Mouse (Mus musculus) spleen, postnatal 36 days (tissue): ENCODE measurements around the gene Gm26566.
A peak's percentile ranks its signal among the peaks of the same experiment; 100 is the strongest.
"Not testable (repeated sequence)": the region's sequence is repeated elsewhere in the genome, so short reads cannot be mapped to it uniquely, and the experiment has no call there.

Experiments used
- DNase-seq, 2 experiments: peaks; one replicate each; pipeline ENCODE4 v3.0.0; 2022; ENCODE audit warnings: low spot score in 2 of 2, mixed read lengths in 1 of 2

Gm26566 gene

DNA sequence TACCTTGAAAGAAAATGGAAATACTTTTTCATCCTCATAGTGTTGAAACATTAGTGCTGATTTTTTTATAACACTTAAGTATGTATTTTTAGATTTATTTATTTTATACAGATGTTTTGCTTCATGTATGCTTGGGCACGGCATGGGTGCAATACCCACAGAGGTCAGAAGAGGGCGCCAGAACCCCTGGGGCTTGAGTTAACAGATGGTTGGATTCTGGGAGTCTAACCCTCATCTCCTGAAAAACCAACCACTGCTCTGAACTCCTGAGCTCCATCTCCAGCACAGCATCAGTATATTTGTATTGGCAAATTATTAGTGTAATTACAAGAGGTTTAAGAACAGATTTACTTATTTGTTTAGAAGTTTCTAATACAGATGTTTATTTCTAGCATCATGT is 16.9 kb downstream of the Gm26566 start:
- peak; percentile 21 to 44 for DNase-seq

DNA sequence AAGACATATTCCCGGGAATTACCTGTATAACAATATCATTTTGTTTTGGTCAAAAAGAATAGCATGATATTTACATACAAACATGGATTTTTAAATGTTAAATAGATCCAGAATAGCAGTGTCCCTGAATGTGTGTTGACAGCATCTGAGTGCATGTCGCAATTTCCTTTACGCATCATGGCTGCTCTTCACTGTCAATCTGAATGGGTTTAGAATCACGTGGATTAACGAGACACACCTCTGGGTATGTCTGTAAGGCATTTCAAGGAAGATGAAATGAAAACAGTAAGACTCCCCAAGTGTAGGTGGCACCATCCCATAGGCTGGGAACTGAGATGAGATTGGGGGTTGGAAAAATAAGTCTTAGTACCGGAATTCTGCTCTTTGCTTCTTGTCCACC is 17.4 kb downstream of the Gm26566 start:
- no peak for DNase-seq

DNA sequence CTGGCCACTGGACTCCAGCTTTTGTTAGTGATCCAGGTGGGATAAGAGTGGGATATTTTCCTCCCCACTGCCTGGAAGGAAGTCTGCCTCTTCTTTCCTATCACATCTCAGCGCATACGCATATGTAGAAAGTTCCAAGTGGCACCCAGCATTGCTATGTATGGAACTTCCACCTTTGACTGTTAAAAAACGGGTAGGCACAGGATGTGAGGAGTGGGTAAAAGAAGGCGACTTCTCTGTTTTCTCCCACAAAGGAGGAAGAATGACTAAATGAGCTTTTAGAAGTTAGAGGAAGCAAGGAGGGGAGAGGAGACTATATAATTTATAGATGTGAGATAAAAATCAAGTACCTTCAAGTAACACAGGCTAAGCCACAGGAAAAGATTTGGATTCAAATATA is 19.8 kb downstream of the Gm26566 start:
- no peak for DNase-seq

DNA sequence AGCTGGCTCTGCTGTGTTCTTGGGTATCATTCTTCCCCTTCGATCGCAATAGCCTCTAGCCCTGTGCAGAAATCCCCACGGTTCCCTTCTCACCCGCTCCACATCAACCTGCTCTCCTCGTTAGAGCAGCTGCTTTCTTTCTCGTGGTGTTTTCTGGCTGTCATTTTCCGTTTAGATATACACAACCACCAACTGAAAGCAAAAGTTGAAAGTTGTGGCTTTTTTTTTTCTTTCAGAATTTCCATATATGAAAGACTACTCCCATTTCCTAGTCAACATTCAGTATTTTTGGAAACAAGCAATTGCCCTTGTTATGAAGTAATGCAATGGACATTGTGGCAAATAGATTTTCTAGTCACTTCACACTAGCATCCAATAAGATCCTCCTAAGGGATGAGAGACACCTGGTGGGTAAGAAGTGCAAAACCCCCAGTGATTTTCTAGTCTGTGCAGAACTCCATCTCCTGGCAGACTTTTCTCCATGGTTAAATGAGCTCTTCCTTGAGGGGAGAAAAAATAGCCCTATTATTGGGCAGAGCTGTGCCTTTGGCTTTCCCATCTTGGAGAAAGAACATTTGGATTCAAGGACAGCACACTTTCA is 21.3 kb downstream of the Gm26566 start:
- no peak for DNase-seq

DNA sequence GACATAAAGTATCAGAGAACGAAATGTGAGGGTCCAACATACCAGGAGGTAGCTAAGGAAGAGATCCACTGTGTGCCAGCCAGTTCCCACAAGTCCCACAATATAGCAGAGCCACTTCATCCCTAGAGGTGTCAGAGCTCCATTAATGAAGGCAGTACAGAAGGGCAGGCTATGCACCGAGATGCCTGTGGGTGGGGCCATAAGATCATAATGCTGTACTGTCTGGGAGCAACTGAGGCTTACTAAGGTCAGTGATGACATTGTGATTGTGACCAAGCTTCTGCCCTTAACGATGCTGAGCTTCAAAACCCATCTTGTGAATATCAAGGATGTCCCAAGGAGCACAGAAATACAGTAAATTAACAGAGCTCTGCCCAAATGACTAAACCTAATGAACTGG is 22.6 kb downstream of the Gm26566 start:
- DNase-seq, result no peak

DNA sequence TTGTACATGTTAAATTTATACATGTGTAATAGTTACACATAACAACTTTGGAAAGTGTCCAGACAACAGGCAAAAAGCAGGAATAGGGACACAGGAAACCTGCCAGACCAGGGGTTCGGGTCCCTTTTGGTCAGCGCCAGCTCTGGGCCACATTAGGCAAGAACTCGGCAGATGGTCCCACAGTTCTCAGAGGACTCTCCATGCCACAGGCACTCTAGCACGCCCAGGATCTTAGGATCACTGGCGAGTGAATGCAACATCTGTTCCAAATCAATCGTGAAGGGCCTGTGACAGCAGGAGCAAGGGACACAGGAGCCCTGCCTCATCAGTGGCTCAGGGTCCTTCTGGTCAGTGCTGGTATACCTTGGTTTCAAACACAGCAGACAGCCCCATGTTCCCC is 28.3 kb downstream of the Gm26566 start:
- DNase-seq, result no peak

DNA sequence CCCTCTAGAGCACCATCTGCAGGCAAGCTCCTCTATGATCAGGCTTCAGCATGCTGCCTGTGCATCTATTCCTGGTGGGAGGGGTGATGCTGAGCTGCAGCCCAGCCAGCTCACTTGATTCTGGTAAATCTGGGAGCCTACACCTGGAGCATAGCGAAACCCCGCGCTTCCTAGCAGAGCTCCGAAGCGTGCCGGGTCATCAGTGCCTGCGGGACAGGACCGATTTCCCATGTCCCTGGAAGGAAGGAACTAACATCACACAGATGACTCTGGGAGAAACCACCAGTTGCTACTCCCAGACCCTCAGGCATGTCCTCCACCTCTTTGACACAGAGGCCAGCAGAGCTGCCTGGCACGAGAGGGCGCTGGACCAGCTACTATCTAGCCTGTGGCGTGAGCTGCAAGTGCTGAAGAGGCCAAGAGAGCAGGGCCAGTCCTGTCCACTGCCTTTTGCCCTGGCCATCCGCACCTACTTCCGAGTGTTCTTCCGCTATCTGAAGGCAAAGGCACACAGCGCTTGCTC is 33.3 kb downstream of the Gm26566 start, which contains the start of gene Gm13271:
TSS of gene Gm13271 (plus strand) at position 51 of the 523 bp plus-strand sequence.
- DNase-seq, result peak; percentile 67

DNA sequence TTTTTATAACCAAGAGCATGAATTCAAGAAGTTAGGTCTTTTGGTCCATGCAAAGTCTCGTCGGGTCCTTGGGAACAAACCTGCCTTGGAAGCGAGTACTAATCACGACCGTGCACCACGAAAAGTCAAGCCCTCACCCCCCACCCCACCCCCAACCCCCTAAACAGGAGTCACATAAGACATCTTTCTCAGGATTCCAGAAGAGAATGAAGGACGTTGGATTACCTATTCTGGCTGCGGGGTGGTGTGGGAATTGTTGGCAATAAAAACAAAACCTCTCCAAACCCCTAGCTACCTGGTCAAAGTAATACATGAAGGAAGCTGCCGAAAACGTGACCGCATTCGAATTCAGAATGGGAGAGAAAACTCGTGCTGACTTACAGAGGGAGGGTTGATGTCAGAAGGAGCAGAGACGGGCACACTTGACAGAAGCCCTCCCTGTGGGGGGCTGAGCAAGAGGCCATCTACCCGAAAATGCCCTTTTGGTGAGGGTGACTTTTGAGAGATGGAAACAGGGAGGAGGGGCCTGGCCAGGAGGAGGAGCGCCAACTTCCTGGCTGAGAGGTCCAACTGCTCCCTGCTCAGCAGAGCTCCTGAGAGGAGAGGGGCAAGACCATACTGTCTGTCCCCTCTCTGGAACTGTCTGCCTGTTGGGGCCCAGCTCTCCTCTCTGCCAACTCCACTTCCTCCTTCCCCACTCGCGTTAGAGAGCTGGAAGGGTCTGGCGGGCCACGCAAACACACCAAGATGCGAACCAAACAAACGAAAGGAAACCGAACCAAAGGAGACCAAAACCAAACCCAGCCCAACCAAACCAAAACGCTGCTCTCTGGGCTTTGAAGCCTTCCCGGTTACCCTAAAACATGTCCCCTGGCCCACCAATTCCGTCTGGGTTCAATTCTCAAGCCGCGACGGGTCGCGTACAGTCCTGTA is 35.2 kb downstream of the Gm26566 start:
- DNase-seq, result not testable (repeated sequence)

DNA sequence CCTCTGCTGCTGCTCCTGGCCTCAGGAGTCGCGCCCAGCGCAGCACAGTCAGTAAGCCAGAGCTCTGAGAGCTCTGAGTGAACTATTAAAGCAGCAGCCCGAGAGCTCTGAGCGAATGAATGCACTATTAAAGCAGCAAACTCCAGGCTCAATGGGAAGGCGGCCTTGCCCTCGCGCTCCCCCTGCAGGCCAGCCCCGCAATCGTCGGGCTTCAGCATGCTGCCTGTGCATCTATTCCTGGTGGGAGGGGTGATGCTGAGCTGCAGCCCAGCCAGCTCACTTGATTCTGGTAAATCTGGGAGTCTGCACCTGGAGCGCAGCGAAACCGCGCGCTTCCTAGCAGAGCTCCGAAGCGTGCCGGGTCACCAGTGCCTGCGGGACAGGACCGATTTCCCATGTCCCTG is 36.0 kb downstream of the Gm26566 start:
- DNase-seq, result peak; percentile 82 to 84

DNA sequence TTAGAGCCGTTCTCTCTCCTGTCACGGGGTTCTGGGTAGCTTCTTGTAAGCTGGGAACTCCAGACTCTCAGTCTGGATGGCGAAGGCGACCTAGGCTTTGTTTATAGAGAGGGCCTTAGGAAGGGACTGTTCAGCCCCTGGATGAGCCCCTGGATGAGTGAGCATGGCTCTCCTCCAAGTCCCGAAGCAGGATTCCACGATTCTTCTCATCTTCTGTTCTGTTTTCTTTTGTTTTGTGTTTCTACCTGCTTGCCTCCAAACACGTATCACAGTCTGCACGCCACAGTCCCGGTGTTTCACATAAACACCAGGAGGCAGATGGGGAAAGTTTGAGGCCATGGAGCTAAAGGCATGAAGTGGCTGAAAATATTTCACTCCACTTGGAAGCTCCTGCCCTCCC is 37.1 kb downstream of the Gm26566 start:
- not testable (repeated sequence) for DNase-seq

DNA sequence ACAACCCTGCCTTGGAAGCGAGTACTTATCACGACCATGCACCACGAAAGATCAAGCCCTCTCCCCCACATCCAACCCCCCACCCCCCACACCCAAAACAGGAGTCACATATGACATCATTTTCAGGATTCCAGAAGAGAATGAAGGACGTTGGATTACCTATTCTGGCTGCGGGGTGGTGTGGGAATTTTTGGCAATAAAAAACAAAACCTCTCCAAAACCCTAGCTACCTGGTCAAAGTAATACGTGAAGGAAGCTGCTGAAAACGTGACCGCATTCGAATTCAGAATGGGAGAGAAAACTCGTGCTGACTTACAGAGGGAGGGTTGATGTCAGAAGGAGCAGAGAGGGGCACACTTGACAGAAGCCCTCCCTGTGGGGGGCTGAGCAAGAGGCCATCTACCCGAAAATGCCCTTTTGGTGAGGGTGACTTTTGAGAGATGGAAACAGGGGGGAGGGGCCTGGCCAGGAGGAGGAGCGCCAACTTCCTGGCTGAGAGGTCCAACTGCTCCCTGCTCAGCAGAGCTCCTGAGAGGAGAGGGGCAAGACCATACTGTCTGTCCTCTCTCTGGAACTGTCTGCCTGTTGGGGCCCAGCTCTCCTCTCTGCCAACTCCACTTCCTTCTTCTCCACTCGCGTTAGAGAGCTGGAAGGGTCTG is 38.1 kb downstream of the Gm26566 start, which contains the start of gene Gm13283:
TSS of gene Gm13283 (plus strand) at position 510 of the 659 bp plus-strand sequence.
- DNase-seq, result peak; percentile 23 to 41

DNA sequence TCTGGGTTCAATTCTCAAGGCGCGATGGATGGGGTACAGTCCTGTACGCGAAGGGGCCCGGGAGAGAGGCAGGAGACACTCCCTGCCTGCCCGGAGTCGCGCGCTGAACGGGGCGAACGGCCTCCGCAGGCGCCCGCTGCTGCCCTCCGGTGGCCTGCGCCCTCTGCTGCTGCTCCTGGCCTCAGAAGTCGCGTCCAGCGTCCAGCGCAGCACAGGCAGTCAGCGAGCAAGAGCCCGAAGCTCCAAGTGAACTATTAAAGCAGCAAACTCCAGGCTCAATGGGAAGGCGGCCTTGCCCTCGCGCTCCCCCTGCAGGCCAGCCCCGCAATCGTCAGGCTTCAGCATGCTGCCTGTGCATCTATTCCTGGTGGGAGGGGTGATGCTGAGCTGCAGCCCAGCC is 38.8 kb downstream of the Gm26566 start:
- peak; percentile 55 to 61 for DNase-seq

DNA sequence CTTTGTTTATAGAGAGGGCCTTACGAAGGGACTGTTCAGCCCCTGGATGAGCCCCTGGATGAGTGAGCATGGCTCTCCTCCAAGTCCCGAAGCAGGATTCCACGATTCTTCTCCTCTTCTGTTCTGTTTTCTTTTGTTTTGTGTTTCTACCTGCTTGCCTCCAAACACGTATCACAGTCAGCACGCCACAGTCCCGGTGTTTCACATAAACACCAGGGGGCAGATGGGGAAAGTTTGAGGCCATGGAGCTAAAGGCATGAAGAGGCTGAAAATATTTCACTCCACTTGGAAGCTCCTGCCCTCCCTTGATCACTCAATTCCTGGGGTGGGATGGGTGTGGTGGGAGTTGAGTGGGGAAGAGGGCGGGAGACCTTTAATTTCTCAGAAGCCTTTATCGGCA is 40.2 kb downstream of the Gm26566 start:
- peak; percentile 69 to 73 for DNase-seq

DNA sequence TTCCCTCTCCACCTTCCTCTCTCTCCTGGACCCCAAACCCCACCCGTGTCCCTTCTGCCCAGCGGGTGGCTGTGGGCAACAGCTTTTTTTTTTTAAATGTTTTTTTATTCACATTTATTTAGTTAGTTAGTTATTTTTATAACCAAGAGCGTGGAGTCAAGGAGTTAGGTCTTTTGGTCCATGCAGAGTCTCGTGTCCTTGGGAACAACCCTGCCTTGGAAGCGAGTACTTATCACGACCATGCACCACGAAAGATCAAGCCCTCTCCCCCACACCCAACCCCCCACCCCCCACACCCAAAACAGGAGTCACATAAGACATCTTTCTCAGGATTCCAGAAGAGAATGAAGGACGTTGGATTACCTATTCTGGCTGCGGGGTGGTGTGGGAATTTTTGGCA is 40.7 kb downstream of the Gm26566 start:
- not testable (repeated sequence) for DNase-seq

DNA sequence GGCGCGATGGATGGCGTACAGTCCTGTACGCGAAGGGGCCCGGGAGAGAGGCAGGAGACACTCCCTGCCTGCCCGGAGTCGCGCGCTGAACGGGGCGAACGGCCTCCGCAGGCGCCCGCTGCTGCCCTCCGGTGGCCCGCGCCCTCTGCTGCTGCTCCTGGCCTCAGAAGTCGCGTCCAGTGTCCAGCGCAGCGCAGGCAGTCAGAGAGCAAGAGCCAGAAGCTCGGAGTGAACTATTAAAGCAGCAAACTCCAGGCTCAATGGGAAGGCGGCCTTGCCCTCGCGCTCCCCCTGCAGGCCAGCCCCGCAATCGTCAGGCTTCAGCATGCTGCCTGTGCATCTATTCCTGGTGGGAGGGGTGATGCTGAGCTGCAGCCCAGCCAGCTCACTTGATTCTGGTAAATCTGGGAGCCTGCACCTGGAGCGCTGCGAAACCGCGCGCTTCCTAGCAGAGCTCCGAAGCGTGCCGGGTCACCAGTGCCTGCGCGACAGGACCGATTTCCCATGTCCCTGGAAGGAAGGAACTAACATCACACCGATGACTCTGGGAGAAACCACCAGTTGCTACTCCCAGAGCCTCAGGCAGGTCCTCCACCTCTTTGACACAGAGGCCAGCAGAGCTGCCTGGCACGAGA is 41.9 kb downstream of the Gm26566 start:
- DNase-seq, result peak; percentile 19 to 28
